Mouse (Mus musculus): ENCODE results near the gene Msl2.

The Msl2 gene

DNA sequence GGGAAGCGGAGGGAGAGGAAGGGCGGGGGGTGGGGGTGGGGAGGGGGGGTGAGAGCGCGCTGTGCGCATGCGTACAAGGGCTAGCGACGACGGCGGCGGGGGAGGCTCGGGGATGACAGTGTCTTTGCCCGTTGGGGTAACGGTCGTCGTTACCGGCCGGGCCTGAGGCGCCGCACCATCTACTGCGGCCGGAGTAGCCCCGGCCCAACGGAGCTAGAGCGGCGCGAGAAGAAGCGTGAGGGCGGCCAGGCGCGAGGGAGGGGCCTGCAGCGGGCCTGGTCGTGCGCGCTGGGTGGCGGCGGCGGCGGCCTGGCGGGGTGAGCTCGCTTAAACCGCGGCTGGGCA, at the start of gene Msl2:
Gene Msl2, plus strand, starts transcription at position 115 of the 345 bp plus-strand sequence.
- DNase-seq (ENCODE audit: low spot score in 2 of 2), result no peak

GRCm38 (mm10) chr9:101033761-101034447, 40.0 kb upstream of the Msl2 start:
- no peak for DNase-seq (ENCODE audit: low spot score in 2 of 2)

DNA sequence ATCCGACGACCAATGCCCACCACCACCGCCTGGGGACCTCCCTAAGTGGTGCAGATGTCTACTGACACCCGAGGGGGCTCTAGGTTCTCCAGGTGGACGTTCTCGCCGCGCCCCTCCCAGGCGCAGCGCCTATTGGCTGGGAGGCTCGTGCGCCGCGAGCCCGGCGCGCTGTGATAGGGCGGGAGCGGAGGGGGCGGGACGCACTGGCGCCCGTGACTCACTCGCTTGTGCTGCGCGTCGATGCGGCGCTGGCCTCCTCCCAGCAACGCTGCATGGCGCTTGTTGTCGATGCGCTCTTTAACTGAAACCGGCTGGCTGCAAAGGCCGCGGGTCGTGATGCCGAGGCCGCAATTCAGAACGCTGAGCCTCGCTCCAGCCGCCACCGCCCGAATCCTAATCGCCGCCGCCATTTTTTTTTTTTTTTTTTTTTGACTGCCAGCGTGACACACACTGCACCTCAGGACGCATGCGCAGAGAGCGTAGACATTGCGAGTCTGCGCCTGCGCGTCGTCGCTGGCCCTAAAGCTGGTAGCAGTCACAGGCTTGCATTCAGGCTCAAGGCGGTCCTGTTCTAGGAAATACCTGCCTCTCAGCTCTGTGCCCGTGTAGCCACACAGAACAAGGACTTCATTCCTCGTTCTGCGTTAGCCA, 39.3 kb upstream of the Msl2 start, which contains the start of gene Pccb:
Gene Pccb, minus strand, starts transcription at position 451 of the 651 bp plus-strand sequence.
- peak; percentile 95 to 96 for DNase-seq (ENCODE audit: low spot score in 2 of 2)

- DNase-seq (ENCODE audit: low spot score in 2 of 2), result no peak
Observed at GRCm38 (mm10) chr9:101035836-101036596, 37.9 kb upstream of the Msl2 start.

DNA sequence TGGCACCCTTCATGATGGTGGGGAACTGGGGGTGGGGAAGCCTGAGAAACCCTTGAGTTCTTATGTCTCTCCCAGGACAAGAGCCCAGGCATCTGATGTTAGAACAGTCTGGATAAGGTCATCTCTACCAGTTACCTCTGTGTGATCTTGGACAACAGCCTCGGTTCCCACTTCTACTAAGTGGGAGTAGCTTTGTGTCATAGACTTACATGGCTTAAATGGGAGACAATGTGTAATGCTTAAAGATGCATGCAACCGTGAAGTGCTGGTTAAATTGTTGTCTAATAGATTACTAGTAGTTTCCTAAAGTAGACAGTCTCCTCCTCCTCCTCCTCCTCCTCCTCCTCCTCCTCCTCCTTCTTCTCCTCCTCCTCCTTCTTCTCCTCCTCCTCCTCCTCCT, 37.0 kb upstream of the Msl2 start:
- DNase-seq (ENCODE audit: low spot score in 2 of 2), result no peak

- no peak for DNase-seq (ENCODE audit: low spot score in 2 of 2)
Observed at GRCm38 (mm10) chr9:101037396-101037795, 36.5 kb upstream of the Msl2 start.

DNA sequence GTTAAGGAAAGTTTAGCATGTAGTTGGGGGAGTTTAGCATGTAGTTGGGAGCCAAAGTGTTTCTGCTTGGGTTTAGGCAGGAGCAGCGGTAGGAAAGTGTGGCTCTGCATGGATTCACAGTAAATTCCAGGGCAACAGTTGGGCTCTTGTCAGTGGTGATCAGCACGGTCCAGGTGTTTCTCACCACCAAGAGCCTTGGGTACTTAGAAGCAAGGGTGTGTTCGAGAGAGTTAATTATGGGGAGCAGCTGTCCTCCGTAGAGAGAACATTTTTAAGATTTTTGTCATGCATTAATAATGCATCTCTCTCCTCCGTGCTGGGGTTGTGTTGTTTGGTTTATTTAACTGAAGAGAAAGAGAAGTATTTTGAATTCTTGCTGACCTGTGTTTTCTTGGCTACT, 35.3 kb upstream of the Msl2 start:
- DNase-seq (ENCODE audit: low spot score in 2 of 2), result no peak

- DNase-seq (ENCODE audit: low spot score in 2 of 2), result no peak
Observed at GRCm38 (mm10) chr9:101041508-101041907, 32.4 kb upstream of the Msl2 start.

GRCm38 (mm10) chr9:101042249-101042648, 31.7 kb upstream of the Msl2 start:
- no peak for DNase-seq (ENCODE audit: low spot score in 2 of 2)

DNA sequence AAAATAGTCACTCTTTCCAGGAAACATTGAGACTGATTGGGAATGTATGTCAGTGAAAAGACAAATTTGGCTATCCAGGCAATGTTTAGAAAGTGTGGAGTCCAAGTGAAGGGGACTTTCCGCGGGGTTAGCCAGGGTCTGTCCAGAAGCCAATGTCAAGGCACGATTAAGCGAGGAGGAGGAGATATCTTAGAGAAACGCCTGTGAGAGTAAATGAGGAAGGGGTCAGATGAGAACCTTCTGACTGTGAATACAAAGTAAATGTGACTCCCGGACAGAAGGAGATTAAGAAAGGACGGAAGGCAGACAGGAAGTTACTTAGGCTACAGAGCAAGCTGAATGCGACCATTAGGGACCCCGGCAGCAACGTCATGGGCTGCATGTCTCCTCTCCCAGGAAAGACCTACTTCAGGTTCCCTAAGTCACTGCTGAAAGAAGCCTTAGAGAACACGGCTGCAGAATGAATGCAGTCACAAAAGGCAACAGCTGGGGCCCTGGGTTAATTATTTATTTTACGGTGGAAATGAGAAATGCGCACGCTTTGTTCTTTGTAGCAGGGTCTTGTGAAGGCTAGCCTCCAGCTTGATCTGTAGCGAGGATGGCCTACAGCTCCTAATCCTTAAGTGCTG, 28.1 kb upstream of the Msl2 start:
- DNase-seq (ENCODE audit: low spot score in 2 of 2), result no peak

- no peak for DNase-seq (ENCODE audit: low spot score in 2 of 2)
Observed at GRCm38 (mm10) chr9:101052007-101052406, 21.9 kb upstream of the Msl2 start.

GRCm38 (mm10) chr9:101052691-101053090, 21.2 kb upstream of the Msl2 start:
- DNase-seq (ENCODE audit: low spot score in 2 of 2), result no peak

- DNase-seq (ENCODE audit: low spot score in 2 of 2), result no peak
Observed at GRCm38 (mm10) chr9:101053279-101053678, 20.6 kb upstream of the Msl2 start.

DNA sequence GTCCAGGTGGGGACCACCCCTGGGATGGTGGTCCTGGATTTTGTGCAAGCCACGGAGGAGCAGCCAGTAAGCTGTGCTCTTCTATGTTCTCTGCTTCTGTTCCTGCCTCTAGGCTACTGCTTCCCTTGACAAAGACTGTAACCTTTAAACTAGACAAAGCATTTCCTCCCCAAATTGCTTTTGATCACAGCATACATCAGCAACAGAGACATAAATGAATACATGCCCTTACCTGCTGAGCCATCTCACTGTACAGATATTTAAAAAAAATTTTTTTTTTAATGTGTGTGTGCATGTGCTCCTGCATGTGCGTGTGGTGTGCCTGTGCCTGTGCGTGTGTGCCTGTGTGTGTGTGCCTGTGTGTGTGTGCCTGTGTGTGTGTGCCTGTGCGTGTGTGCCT, 16.7 kb upstream of the Msl2 start:
- DNase-seq (ENCODE audit: low spot score in 2 of 2), result no peak

- DNase-seq (ENCODE audit: low spot score in 2 of 2), result peak; percentile 41 to 76
Observed at GRCm38 (mm10) chr9:101061035-101061434, 12.9 kb upstream of the Msl2 start.

DNA sequence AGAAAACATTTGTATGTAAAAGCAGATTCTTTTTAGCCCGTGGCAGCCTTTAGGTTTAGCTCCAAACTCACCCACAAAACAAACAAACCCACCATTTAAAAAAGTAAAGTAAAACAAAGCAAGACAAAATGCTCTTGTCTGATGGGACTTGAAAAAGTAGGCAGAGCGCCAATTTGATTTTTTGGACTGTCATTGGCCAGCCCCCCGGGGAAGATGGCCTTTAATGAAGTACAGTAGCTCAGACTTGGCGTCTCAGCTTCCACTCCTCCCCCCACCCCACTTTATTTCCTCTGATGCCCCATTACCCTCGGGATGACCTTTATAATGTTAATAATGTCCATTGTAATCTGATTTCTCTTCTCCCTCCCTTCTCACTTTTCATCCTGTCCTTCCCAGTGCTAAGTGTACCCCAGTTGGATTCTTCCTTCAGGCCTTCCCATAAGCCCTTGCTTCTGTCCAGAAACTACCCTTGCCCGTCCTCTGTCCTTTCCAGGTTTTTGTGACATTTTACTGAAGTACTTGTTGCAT, 11.6 kb upstream of the Msl2 start:
- DNase-seq (ENCODE audit: low spot score in 2 of 2), result no peak

- no peak for DNase-seq (ENCODE audit: low spot score in 2 of 2)
Observed at GRCm38 (mm10) chr9:101065076-101065602, 8.8 kb upstream of the Msl2 start.

- DNase-seq (ENCODE audit: low spot score in 2 of 2), result no peak
Observed at GRCm38 (mm10) chr9:101069781-101070180, 4.1 kb upstream of the Msl2 start.

DNA sequence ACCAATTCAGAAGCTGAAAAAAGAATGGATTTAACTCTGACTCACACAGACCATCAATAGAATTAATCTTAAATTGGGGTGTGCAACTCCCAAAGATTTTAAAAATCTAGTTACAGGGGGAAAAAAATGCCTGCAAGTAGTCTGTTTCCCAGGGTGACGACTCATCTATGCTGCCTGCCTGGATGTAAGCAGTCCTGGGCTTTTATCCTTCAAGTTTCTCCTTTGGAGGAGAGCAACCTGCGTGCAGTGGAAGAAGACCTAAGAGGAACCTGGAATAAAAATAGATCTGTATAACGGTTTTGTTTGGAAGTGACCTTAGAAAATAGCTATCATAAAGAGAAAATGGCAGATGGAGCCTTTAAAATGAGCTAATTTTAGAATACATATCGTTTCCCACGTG, 1.4 kb upstream of the Msl2 start:
- DNase-seq (ENCODE audit: low spot score in 2 of 2), result no peak

DNA sequence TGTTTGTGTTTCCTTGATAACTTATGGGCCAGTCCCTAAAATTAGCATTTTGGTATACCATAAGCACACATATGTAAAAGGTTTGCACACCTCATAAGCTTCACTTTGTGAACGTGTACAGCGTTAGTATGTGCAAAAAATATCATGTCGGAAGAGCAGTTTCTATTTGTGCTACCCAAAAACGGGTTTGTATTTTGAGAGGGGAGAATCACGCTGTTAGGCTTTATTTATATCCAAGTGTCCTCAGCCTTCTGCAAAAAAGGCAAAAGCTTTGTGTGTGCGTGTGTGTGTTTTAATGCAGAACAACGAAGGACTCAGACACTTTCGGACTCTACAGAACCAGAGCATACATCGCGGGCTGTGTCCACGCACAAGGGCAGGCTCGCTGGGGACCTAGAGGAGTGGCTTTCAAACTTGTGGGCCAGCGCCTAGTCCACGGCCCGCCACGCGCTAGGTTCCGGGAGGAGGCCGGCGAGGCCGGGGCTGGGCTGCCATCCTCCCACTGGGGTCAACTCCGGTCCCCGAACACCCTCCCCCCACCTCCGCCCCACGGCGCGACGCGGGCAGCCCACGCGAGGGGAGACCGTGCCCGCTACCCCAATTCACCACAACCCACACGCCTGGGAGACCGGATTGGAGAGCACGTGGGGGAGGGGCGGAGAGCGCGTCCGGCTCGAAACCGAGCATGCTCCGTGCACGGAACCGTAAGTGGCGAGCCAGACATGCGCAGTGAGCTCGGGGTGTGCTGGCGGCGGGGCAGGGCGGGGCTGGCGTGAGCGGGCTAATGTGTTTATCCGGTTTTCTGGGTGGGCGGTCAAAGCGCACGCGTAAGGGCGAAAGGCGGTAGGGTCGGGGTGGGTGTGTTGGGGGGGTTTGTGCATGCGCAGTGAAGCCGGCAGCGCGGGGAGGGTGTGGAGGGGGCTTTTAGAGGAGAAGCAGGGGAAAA, 587 bp upstream of the Msl2 start:
- peak; percentile 97 to 98 for DNase-seq (ENCODE audit: low spot score in 2 of 2)
